ENCODE assay signal across 11 mouse cellular contexts in genomic region chr13:38253696-38254095, GRCm38 (mm10). TPM values are rescaled to one million over a fixed set of nuclear protein-coding genes. Genes with fewer than 3 reads are reported as not detected.
DNase-seq lines count a peak whose midpoint lies in the region; ATAC-seq lines count a peak whose summit lies in the region.
"Had no signal": no experiment of that assay in that cellular context is flagged by ENCODE, and none has a peak within 500 bp of the region (broad histone marks: within the 10 kb centered on the region; RNA-seq: fewer than 3 reads in every experiment).

No protein-coding gene starts in this region.

- ATAC-seq in CD4-positive, CD25-positive, alpha-beta regulatory T cell, adult 4 months: no peak

- DNase-seq in cerebellum, adult 9-11 months: peak; percentile 8
- DNase-seq in cerebellum, adult 9-10 months: no peak
- DNase-seq in left cerebral cortex, adult 9 months (ENCODE audit: low spot score in 2 of 2): peak; percentile 13 to 36
- no peak for DNase-seq in left cerebral cortex, postnatal 36 days (ENCODE audit: low spot score in 2 of 2)
- peak; percentile 53 to 71 for DNase-seq in heart, postnatal 14 days
- DNase-seq in lung, postnatal 4 days: peak; percentile 52 to 72
- DNase-seq in spleen, adult 12 weeks (ENCODE audit: low spot score): no peak
- DNase-seq: adrenal gland, adult 8-10 months; cerebellum, postnatal 14 days; right cerebral cortex, postnatal 4 days had no signal

- intact Hi-C loops in left cerebral cortex, postnatal 36 days (cut with DNase I): no loop called here
- intact Hi-C loops in heart, postnatal 14 days (cut with DNase I): no loop called here

RNA-seq across cellular contexts. Expression of gene Snrnp48, which starts 49.0 kb away (rescaled TPM):
- 10 to 100 TPM; 12.7 to 25.7 TPM for total RNA-seq in left cerebral cortex, postnatal 36 days (2021)
- total RNA-seq in heart, postnatal 14 days (2021): 10 to 100 TPM; 10.7 to 11.0 TPM
- 10 to 100 TPM; 50.1 to 83.1 TPM for polyA plus RNA-seq in CD4-positive, CD25-positive, alpha-beta regulatory T cell, adult 4 months (2017; shearing (Covaris generic))

Comparison
In these comparisons a context has a peak if more than half of its experiments do, and no peak if none do; other contexts are left out.
1. DNase-seq: peak in cerebellum, adult 9-11 months (single experiment), left cerebral cortex, adult 9 months (2 of 2), heart, postnatal 14 days (2 of 2) and lung, postnatal 4 days (2 of 2); none in cerebellum, adult 9-10 months (single experiment), left cerebral cortex, postnatal 36 days (0 of 2) and spleen, adult 12 weeks (single experiment).